Mouse (Mus musculus) ES-E14 (cell line): ENCODE data around the gene AC140267.1.

ENCODE experiments used
- CHD2 ChIP-seq: IDR thresholded peaks from 2 replicates; pipeline ENCODE4 v1.6.1; 2014; ENCODE audit warnings: mild to moderate bottlenecking, low read depth, low read length, inconsistent platforms
- HCFC1 ChIP-seq: IDR thresholded peaks from 2 replicates; pipeline ENCODE4 v1.6.1; 2012; ENCODE audit warnings: low read length, inconsistent platforms, borderline replicate concordance; ENCODE audit not compliant: insufficient read depth
- MAFK ChIP-seq: IDR thresholded peaks from 2 replicates; pipeline ENCODE4 v1.6.1; 2014; ENCODE audit warnings: mild to moderate bottlenecking, low read depth, low read length, inconsistent platforms; ENCODE audit not compliant: insufficient read depth
- ZNF384 ChIP-seq: IDR thresholded peaks from 2 replicates; pipeline ENCODE4 v1.6.1; 2012; ENCODE audit warnings: low read depth, low read length, inconsistent platforms

DNA sequence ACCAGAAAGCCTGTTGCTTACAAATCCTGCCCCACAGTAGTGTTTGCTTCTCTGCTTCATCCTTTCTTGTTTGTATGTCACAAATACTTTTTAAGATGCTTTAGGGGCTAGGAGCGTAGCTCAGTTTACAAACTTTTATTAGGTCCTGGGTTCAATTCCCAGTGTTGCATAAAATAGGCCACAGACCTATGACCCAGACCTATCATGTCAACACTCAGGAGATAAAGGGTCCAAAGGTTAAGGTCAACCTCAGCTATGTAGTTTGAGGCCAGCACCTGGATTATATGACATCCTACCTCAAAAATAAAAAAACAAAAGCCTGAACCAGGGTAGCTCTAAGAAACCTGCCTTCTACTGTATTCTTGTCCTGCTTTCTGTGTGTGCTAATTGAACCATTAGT, 13.0 kb downstream of the AC140267.1 start:
- TF ChIP-seq MAFK (no peak), CHD2 (no peak), ZNF384 (no peak), HCFC1 (no peak)
